Mouse (Mus musculus) lung, postnatal 0 days (tissue): Measurements from ENCODE around the gene Ablim1.

ENCODE experiments used
- CTCF ChIP-seq: IDR thresholded peaks from 2 replicates; pipeline ENCODE4 v1.5.1; 2016; ENCODE audit warnings: antibody characterized with exemption, mild to moderate bottlenecking
- EP300 ChIP-seq: IDR thresholded peaks from 2 replicates; pipeline ENCODE4 v1.6.1; 2016; ENCODE audit warnings: antibody characterized with exemption, mild to moderate bottlenecking, control low read depth

DNA sequence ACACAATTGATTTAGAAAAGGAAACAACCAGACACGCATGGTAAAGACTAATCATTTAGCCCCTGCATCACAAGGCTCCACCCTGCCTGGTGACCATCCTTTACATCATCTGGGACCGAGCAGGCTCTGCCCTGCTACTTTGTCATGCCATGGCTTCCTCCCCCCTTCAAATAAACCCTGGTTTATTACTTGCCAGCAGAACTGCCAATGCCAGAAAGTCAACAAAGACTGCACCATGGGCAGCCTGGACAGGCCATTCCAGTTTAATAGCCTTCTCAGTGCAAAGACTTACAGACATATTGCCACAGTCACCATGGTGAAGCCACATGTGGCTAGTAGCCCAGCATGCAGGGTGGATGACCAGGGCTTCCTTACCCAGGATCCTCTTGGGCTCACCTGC lies 314.9 kb downstream of the Ablim1 start:
- TF ChIP-seq CTCF = no peak
- no peak for TF ChIP-seq EP300
